Mouse (Mus musculus): ENCODE measurements at regions not wholly inside any gene's neighbourhood (a gene's known extent, or its start where the extent isn't known, plus 50 kb on each side); places are given as distances from the start of the nearest gene placed in this dataset.

DNA sequence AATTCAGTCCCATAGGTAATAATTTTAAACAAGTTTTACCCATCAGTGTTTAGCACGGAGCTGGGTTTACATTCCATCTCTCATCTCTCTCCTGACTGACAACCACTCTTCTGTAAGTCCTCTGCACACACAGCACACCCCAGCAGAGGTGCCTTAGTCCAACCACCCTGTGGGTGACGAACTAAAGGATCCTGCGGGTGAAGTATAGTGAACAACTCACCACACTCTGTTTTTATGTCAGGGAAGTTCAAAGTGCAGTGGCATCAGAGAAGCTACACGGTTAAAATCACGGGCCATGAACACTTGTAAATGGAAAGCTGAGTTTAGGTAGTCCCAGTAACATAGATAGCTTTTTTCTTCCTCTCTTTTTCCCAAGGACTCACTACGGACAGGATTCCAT, 157.1 kb downstream of the Dyrk2 start:
- 71% methylated on average over 6 of the region's 6 CpGs for WGBS
- Histone ChIP-seq H3K9me3 (ENCODE audit: control insufficient read depth, low read depth, low read length) (no peaks in the 10 kb centered on the region), H3K9ac (replicated peaks; ENCODE audit: low read depth, low read length) (no peak overlapping the region), H3K36me3 (ENCODE audit: control insufficient read depth, insufficient read depth, low read length) (no peaks in the 10 kb centered on the region), H3K4me3 (ENCODE audit: low read depth, low read length) (no peak overlapping the region), H3K27me3 (ENCODE audit: control insufficient read depth, insufficient read depth, low read length) (no peaks in the 10 kb centered on the region), H3K4me1 (ENCODE audit: control insufficient read depth, insufficient read depth, low read length) (no peaks in the 10 kb centered on the region), H3K27ac (ENCODE audit: low read length) (no peak overlapping the region), H3K4me2 (replicated peaks; ENCODE audit: low read depth, low read length) (no peak overlapping the region)
- no peak for ATAC-seq (ENCODE audit: insufficient number of reproducible peaks, insufficient read depth, low FRiP score, low read depth)

DNA sequence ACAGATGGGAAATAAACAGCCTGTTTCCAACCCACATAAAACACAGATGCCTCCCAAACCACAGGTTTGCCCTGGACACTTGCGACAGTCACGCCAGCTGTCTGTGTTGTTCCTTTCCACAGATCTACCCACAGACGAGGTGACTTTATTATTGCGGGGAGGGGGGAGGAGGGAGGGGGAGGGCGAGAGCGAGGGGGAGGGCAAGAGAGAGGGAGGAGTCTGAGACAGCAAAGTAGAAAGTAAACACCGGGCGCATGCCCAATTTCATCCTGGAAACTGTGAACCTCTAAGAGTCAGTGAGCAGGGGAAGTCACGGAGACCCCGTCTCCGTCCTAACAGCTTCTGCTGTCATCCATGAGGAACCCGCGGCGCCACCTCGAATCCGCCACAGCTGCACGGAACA, 155.8 kb downstream of the Dyrk2 start:
- 88% methylated on average over 17 of the region's 17 CpGs for WGBS

DNA sequence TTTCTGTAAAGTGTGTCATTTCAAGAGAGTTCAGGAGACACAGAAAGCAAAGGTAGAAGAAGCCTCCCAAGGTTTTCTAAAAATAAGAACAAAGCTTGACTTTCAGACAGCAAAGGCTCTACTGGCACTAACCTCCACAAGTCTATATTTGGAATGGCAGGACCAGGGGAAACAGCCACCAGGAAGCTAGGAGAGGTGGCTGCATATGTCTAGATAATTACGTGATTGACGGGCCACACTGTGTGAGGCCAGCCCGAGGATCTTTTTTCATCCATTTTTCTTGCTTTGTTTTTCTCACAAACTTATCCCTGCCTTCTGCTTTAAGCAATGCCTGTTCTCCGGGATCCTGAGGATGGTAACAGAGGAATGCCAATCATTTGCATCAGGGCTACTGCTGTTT, 155.4 kb downstream of the Dyrk2 start:
- Histone ChIP-seq H3K9me3 (ENCODE audit: control insufficient read depth, low read depth, low read length) (no peaks in the 10 kb centered on the region), H3K4me3 (ENCODE audit: low read depth, low read length) (no peak overlapping the region), H3K4me2 (replicated peaks; ENCODE audit: low read depth, low read length) (no peak overlapping the region), H3K27ac (ENCODE audit: low read length) (no peak overlapping the region), H3K9ac (replicated peaks; ENCODE audit: low read depth, low read length) (no peak overlapping the region), H3K4me1 (ENCODE audit: control insufficient read depth, insufficient read depth, low read length) (no peaks in the 10 kb centered on the region), H3K36me3 (ENCODE audit: control insufficient read depth, insufficient read depth, low read length) (no peaks in the 10 kb centered on the region), H3K27me3 (ENCODE audit: control insufficient read depth, insufficient read depth, low read length) (no peaks in the 10 kb centered on the region)
- no peak for ATAC-seq (ENCODE audit: insufficient number of reproducible peaks, insufficient read depth, low FRiP score, low read depth)
- 72% methylated on average over 4 of the region's 4 CpGs for WGBS

More for the DNA sequence above, 155.8 kb downstream of the Dyrk2 start:
- H3K9ac ChIP-seq (replicated peaks; ENCODE audit: low read depth, low read length) = no peak overlapping the region
- ATAC-seq (ENCODE audit: insufficient number of reproducible peaks, insufficient read depth, low FRiP score, low read depth) = no peak
- no peak overlapping the region for H3K4me3 ChIP-seq (ENCODE audit: low read depth, low read length)
- no peaks in the 10 kb centered on the region for H3K9me3 ChIP-seq (ENCODE audit: control insufficient read depth, low read depth, low read length)
- no peaks in the 10 kb centered on the region for H3K36me3 ChIP-seq (ENCODE audit: control insufficient read depth, insufficient read depth, low read length)
- no peak overlapping the region for H3K27ac ChIP-seq (ENCODE audit: low read length)
- no peak overlapping the region for H3K4me2 ChIP-seq (replicated peaks; ENCODE audit: low read depth, low read length)
- no peaks in the 10 kb centered on the region for H3K4me1 ChIP-seq (ENCODE audit: control insufficient read depth, insufficient read depth, low read length)
- no peaks in the 10 kb centered on the region for H3K27me3 ChIP-seq (ENCODE audit: control insufficient read depth, insufficient read depth, low read length)

DNA sequence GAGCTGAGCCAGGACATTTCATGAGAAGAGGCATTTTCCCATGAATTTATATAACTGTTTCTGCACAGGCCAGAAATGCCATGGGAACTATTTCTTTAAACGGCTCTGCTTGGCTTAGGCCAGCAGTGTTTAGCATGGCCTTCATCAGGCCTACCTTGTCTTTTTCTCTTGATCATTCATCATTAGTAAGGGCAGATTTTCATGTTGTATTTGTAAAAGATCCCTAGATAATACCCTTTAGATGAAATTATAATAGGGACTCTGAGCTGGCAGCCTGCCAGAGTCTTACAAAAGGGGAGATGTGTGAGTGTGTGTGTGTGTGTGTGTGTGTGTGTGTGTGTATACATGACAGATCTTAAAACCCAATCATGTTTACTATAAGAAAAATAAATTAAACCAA, 149.4 kb downstream of the Dyrk2 start:
- no peaks in the 10 kb centered on the region for H3K36me3 ChIP-seq (ENCODE audit: control insufficient read depth, insufficient read depth, low read length)
- H3K9ac ChIP-seq (replicated peaks; ENCODE audit: low read depth, low read length) = no peak overlapping the region
- H3K4me1 ChIP-seq (ENCODE audit: control insufficient read depth, insufficient read depth, low read length) = peaks cover 4% of the 10 kb centered on the region; the same call in 1 of the 2 replicates
- no peak overlapping the region for H3K4me2 ChIP-seq (replicated peaks; ENCODE audit: low read depth, low read length)
- H3K27ac ChIP-seq (ENCODE audit: low read length) = no peak overlapping the region
- peak; percentile 19; the same call in 1 of the 2 replicates for ATAC-seq (ENCODE audit: insufficient number of reproducible peaks, insufficient read depth, low FRiP score, low read depth)
- 17% methylated on average over 1 of the region's 1 CpGs for WGBS
- H3K4me3 ChIP-seq (ENCODE audit: low read depth, low read length) = no peak overlapping the region
- H3K9me3 ChIP-seq (ENCODE audit: control insufficient read depth, low read depth, low read length) = no peaks in the 10 kb centered on the region
- no peaks in the 10 kb centered on the region for H3K27me3 ChIP-seq (ENCODE audit: control insufficient read depth, insufficient read depth, low read length)

GRCm38 (mm10) chr10:118722132-118722551, 147.9 kb downstream of the Dyrk2 start:
- ATAC-seq (ENCODE audit: insufficient number of reproducible peaks, insufficient read depth, low FRiP score, low read depth) = peak; percentile 43; the same call in 1 of the 2 replicates
- Histone ChIP-seq H3K9ac (replicated peaks; ENCODE audit: low read depth, low read length) (no peak overlapping the region), H3K4me3 (ENCODE audit: low read depth, low read length) (no peak overlapping the region), H3K4me1 (ENCODE audit: control insufficient read depth, insufficient read depth, low read length) (peaks cover 4% of the 10 kb centered on the region; the same call in 1 of the 2 replicates), H3K9me3 (ENCODE audit: control insufficient read depth, low read depth, low read length) (no peaks in the 10 kb centered on the region), H3K27ac (ENCODE audit: low read length) (no peak overlapping the region), H3K4me2 (replicated peaks; ENCODE audit: low read depth, low read length) (no peak overlapping the region), H3K27me3 (ENCODE audit: control insufficient read depth, insufficient read depth, low read length) (no peaks in the 10 kb centered on the region), H3K36me3 (ENCODE audit: control insufficient read depth, insufficient read depth, low read length) (no peaks in the 10 kb centered on the region)
- WGBS = 52% methylated on average over 5 of the region's 5 CpGs

DNA sequence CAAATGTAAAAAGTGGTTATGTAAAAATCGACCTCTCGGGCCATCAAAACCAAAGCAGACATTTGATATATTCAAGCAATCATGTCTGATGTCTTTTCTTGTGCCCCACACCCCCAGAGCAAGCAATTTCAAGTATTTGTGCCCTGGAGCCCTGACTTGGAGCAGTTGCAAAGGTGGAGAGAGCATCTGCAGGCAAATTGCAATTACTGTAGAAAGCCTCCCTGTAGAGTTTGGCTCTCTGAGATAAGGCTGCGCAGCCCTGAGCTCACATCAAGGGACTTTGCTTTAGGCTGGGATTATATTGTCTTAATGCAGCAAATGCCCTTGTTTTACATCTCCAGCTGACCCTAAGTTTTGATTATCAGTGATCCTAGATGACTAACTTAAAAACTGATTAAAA, 147.3 kb downstream of the Dyrk2 start:
- no peak overlapping the region for H3K9ac ChIP-seq (replicated peaks; ENCODE audit: low read depth, low read length)
- no peak overlapping the region for H3K27ac ChIP-seq (ENCODE audit: low read length)
- peaks cover 4% of the 10 kb centered on the region; the same call in 1 of the 2 replicates for H3K4me1 ChIP-seq (ENCODE audit: control insufficient read depth, insufficient read depth, low read length)
- no peaks in the 10 kb centered on the region for H3K9me3 ChIP-seq (ENCODE audit: control insufficient read depth, low read depth, low read length)
- H3K36me3 ChIP-seq (ENCODE audit: control insufficient read depth, insufficient read depth, low read length) = no peaks in the 10 kb centered on the region
- WGBS = 70% methylated on average over 3 of the region's 3 CpGs
- H3K4me2 ChIP-seq (replicated peaks; ENCODE audit: low read depth, low read length) = no peak overlapping the region
- H3K4me3 ChIP-seq (ENCODE audit: low read depth, low read length) = no peak overlapping the region
- ATAC-seq (ENCODE audit: insufficient number of reproducible peaks, insufficient read depth, low FRiP score, low read depth) = no peak
- no peaks in the 10 kb centered on the region for H3K27me3 ChIP-seq (ENCODE audit: control insufficient read depth, insufficient read depth, low read length)

GRCm38 (mm10) chr10:118736093-118736492, 133.9 kb downstream of the Dyrk2 start:
- no peak for ATAC-seq (ENCODE audit: insufficient number of reproducible peaks, insufficient read depth, low FRiP score, low read depth)
- Histone ChIP-seq H3K36me3 (ENCODE audit: control insufficient read depth, insufficient read depth, low read length) (no peaks in the 10 kb centered on the region), H3K9me3 (ENCODE audit: control insufficient read depth, low read depth, low read length) (no peaks in the 10 kb centered on the region), H3K4me3 (ENCODE audit: low read depth, low read length) (no peak overlapping the region), H3K27me3 (ENCODE audit: control insufficient read depth, insufficient read depth, low read length) (no peaks in the 10 kb centered on the region), H3K4me1 (ENCODE audit: control insufficient read depth, insufficient read depth, low read length) (no peaks in the 10 kb centered on the region), H3K9ac (replicated peaks; ENCODE audit: low read depth, low read length) (no peak overlapping the region), H3K27ac (ENCODE audit: low read length) (no peak overlapping the region), H3K4me2 (replicated peaks; ENCODE audit: low read depth, low read length) (no peak overlapping the region)
- WGBS = 82% methylated on average over 4 of the region's 4 CpGs

- H3K4me1 ChIP-seq (ENCODE audit: control insufficient read depth, insufficient read depth, low read length) = no peaks in the 10 kb centered on the region
- H3K4me3 ChIP-seq (ENCODE audit: low read depth, low read length) = no peak overlapping the region
- H3K36me3 ChIP-seq (ENCODE audit: control insufficient read depth, insufficient read depth, low read length) = no peaks in the 10 kb centered on the region
- no peaks in the 10 kb centered on the region for H3K27me3 ChIP-seq (ENCODE audit: control insufficient read depth, insufficient read depth, low read length)
- H3K9me3 ChIP-seq (ENCODE audit: control insufficient read depth, low read depth, low read length) = no peaks in the 10 kb centered on the region
- no peak for ATAC-seq (ENCODE audit: insufficient number of reproducible peaks, insufficient read depth, low FRiP score, low read depth)
- no peak overlapping the region for H3K27ac ChIP-seq (ENCODE audit: low read length)
- no peak overlapping the region for H3K4me2 ChIP-seq (replicated peaks; ENCODE audit: low read depth, low read length)
- no peak overlapping the region for H3K9ac ChIP-seq (replicated peaks; ENCODE audit: low read depth, low read length)
These were observed 132.9 kb downstream of the Dyrk2 start for GRCm38 (mm10) chr10:118737064-118737463.

GRCm38 (mm10) chr10:118739849-118740481, 130.0 kb downstream of the Dyrk2 start:
- Histone ChIP-seq H3K4me1 (ENCODE audit: control insufficient read depth, insufficient read depth, low read length) (no peaks in the 10 kb centered on the region), H3K9ac (replicated peaks; ENCODE audit: low read depth, low read length) (no peak overlapping the region), H3K4me3 (ENCODE audit: low read depth, low read length) (no peak overlapping the region), H3K27ac (ENCODE audit: low read length) (no peak overlapping the region), H3K4me2 (replicated peaks; ENCODE audit: low read depth, low read length) (no peak overlapping the region), H3K36me3 (ENCODE audit: control insufficient read depth, insufficient read depth, low read length) (no peaks in the 10 kb centered on the region), H3K27me3 (ENCODE audit: control insufficient read depth, insufficient read depth, low read length) (no peaks in the 10 kb centered on the region), H3K9me3 (ENCODE audit: control insufficient read depth, low read depth, low read length) (no peaks in the 10 kb centered on the region)
- 79% methylated on average over 10 of the region's 10 CpGs for WGBS
- ATAC-seq (ENCODE audit: insufficient number of reproducible peaks, insufficient read depth, low FRiP score, low read depth) = no peak
